Mouse (Mus musculus) midbrain, embryonic 15.5 days (tissue): ENCODE data around the gene Prkch. TPM values are rescaled to one million over a fixed set of nuclear protein-coding genes. Genes with fewer than 3 reads are reported as not detected.
"Not testable (repeated sequence)": the region's sequence is repeated elsewhere in the genome, so short reads cannot be mapped to it uniquely, and the experiment has no call there.

Experiments used
- ATAC-seq: fragments of 200-750 bp; cut with Nextera tagmentation; replicated peaks from 2 replicates; pipeline ENCODE4 v1.8.0; 2017; ENCODE audit warnings: moderate TSS enrichment
- H3K27ac ChIP-seq: fragments of 300-500 bp; sonication (generic); 2 replicates; pipeline ENCODE4 v1.5.1; 2015; ENCODE audit warnings: mild to moderate bottlenecking, inconsistent platforms
- H3K27me3 ChIP-seq: fragments of 300-500 bp; sonication (generic); replicated peaks from 2 replicates; pipeline ENCODE4 v1.6.1; 2015; ENCODE audit warnings: inconsistent platforms
- H3K36me3 ChIP-seq: fragments of 300-500 bp; sonication (generic); replicated peaks from 2 replicates; pipeline ENCODE4 v1.6.1; 2015; ENCODE audit warnings: inconsistent platforms
- H3K4me1 ChIP-seq: fragments of 300-500 bp; sonication (generic); 2 replicates; pipeline ENCODE4 v1.6.1; 2015; ENCODE audit warnings: inconsistent platforms
- H3K4me2 ChIP-seq: fragments of 300-500 bp; sonication (generic); 2 replicates; pipeline ENCODE4 v1.6.1; 2015; ENCODE audit warnings: inconsistent platforms, mild to moderate bottlenecking, moderate library complexity
- H3K4me3 ChIP-seq: fragments of 300-500 bp; sonication (generic); 2 replicates; pipeline ENCODE4 v1.5.1; 2015; ENCODE audit warnings: mild to moderate bottlenecking, inconsistent platforms
- H3K9ac ChIP-seq: fragments of 300-500 bp; sonication (generic); 2 replicates; pipeline ENCODE4 v1.6.1; 2015; ENCODE audit warnings: mild to moderate bottlenecking, inconsistent platforms
- H3K9me3 ChIP-seq: fragments of 300-500 bp; sonication (generic); 2 replicates; pipeline ENCODE4 v1.6.1; 2016; ENCODE audit warnings: inconsistent platforms
- WGBS: fragments of 180-500 bp; shearing (Covaris S2); methylation state at CpG from one replicate; pipeline ENCODE4 v1.1.7; 2015; ENCODE audit warnings: mixed read lengths; 5-methylcytosine and 5-hydroxymethylcytosine counted together
- polyA plus RNA-seq: library from polyadenylated mRNA; unstranded; fragments of >200 nt; fragmentation: Nextera tagmentation; extraction: Ambion mirVana; gene quantifications from 2 replicates; pipeline ENCODE4 v1.2.1, GENCODE M21; 2015

Gene Prkch
- polyA plus RNA-seq = 10.1 and 10.3 TPM in 2 replicates

- peak within 1 kb of the TSS; percentile 82 for H3K4me3 ChIP-seq
- peak within 1 kb of the TSS; percentile 77 for H3K9ac ChIP-seq
- no peaks in the 10 kb centered on the region for H3K9me3 ChIP-seq
- peak within 1 kb of the TSS; percentile 77 for H3K27ac ChIP-seq
- whole genome bisulfite sequencing = under 1% methylated on average over 51 of the region's 61 CpGs
- peaks cover 21% of the 10 kb centered on the region for H3K4me1 ChIP-seq
- H3K36me3 ChIP-seq = no peaks in the 10 kb centered on the region
- H3K27me3 ChIP-seq = peaks cover 15% of the 10 kb centered on the region
- peak; percentile 94 for ATAC-seq
- peak within 1 kb of the TSS; percentile 88 for H3K4me2 ChIP-seq
These were observed at the start of gene Prkch for GRCm38 (mm10) chr12:73584610-73585240. TSS of gene Prkch (plus strand) at chr12:73584796.

- WGBS = 32% methylated on average over 17 of the region's 17 CpGs
- no peak overlapping the region for H3K27ac ChIP-seq
- no peaks in the 10 kb centered on the region for H3K36me3 ChIP-seq
- peaks cover 12% of the 10 kb centered on the region for H3K27me3 ChIP-seq
- no peak for ATAC-seq
- H3K9me3 ChIP-seq = no peaks in the 10 kb centered on the region
- no peak overlapping the region for H3K9ac ChIP-seq
- no peak overlapping the region for H3K4me2 ChIP-seq
- no peaks in the 10 kb centered on the region for H3K4me1 ChIP-seq
- H3K4me3 ChIP-seq = no peak overlapping the region
These were observed 47.0 kb upstream of the Prkch start for GRCm38 (mm10) chr12:73537499-73538138.

- H3K4me3 ChIP-seq, H3K27ac ChIP-seq, H3K4me2 ChIP-seq, H3K9ac ChIP-seq, H3K9me3 ChIP-seq, H3K4me1 ChIP-seq, H3K36me3 ChIP-seq, ATAC-seq: not testable (repeated sequence)
- WGBS = 50% methylated on average over 3 of the region's 3 CpGs
- peaks cover 17% of the 10 kb centered on the region for H3K27me3 ChIP-seq
These were observed 46.5 kb upstream of the Prkch start for GRCm38 (mm10) chr12:73538139-73538508.

- Histone ChIP-seq H3K27me3 (peaks cover 24% of the 10 kb centered on the region), H3K4me3 (no peak overlapping the region), H3K4me2 (no peak overlapping the region), H3K27ac (no peak overlapping the region), H3K9ac (no peak overlapping the region), H3K36me3 (no peaks in the 10 kb centered on the region), H3K9me3 (no peaks in the 10 kb centered on the region), H3K4me1 (no peaks in the 10 kb centered on the region)
- no peak for ATAC-seq
- 33% methylated on average over 2 of the region's 2 CpGs for WGBS
These were observed 45.4 kb upstream of the Prkch start for GRCm38 (mm10) chr12:73539151-73539550.

GRCm38 (mm10) chr12:73540402-73540801 lies 44.2 kb upstream of the Prkch start:
- Histone ChIP-seq H3K27ac (no peak overlapping the region), H3K36me3 (no peaks in the 10 kb centered on the region), H3K4me1 (peaks cover 2% of the 10 kb centered on the region), H3K4me2 (no peak overlapping the region), H3K4me3 (no peak overlapping the region), H3K9ac (no peak overlapping the region), H3K27me3 (peaks cover 36% of the 10 kb centered on the region), H3K9me3 (no peaks in the 10 kb centered on the region)
- WGBS = 87% methylated on average over 2 of the region's 2 CpGs
- ATAC-seq = no peak

GRCm38 (mm10) chr12:73543191-73543590 lies 41.4 kb upstream of the Prkch start:
- H3K27ac ChIP-seq = no peak overlapping the region
- no peaks in the 10 kb centered on the region for H3K9me3 ChIP-seq
- ATAC-seq = no peak
- H3K27me3 ChIP-seq = peaks cover 64% of the 10 kb centered on the region
- no peak overlapping the region for H3K4me3 ChIP-seq
- 92% methylated on average over 5 of the region's 5 CpGs for WGBS
- peaks cover 13% of the 10 kb centered on the region for H3K4me1 ChIP-seq
- H3K4me2 ChIP-seq = no peak overlapping the region
- H3K36me3 ChIP-seq = no peaks in the 10 kb centered on the region
- no peak overlapping the region for H3K9ac ChIP-seq

GRCm38 (mm10) chr12:73544736-73545671 lies 39.6 kb upstream of the Prkch start:
- H3K4me1 ChIP-seq = peaks cover 13% of the 10 kb centered on the region
- H3K36me3 ChIP-seq = no peaks in the 10 kb centered on the region
- peak overlapping the region; percentile 37 for H3K4me3 ChIP-seq
- no peak overlapping the region for H3K27ac ChIP-seq
- ATAC-seq = 0 out of 2 replicates have a peak, but pooled peaks have one; percentile 20
- no peak overlapping the region for H3K9ac ChIP-seq
- peaks cover 80% of the 10 kb centered on the region for H3K27me3 ChIP-seq
- WGBS = 14% methylated on average over 48 of the region's 48 CpGs
- H3K4me2 ChIP-seq = peak overlapping the region; percentile 53
- no peaks in the 10 kb centered on the region for H3K9me3 ChIP-seq

GRCm38 (mm10) chr12:73545672-73546085 lies 38.9 kb upstream of the Prkch start:
- peak; percentile 52; the same call in 1 of the 2 replicates for ATAC-seq
- no peak overlapping the region for H3K27ac ChIP-seq
- H3K27me3 ChIP-seq = peaks cover 87% of the 10 kb centered on the region
- no peaks in the 10 kb centered on the region for H3K9me3 ChIP-seq
- H3K9ac ChIP-seq = peak overlapping the region; percentile 15; the same call in 1 of the 2 replicates
- H3K4me3 ChIP-seq = peak overlapping the region; percentile 37
- no peaks in the 10 kb centered on the region for H3K36me3 ChIP-seq
- WGBS = 2% methylated on average over 54 of the region's 55 CpGs
- peak overlapping the region; percentile 53 for H3K4me2 ChIP-seq
- peaks cover 13% of the 10 kb centered on the region for H3K4me1 ChIP-seq

GRCm38 (mm10) chr12:73546086-73546711 lies 38.4 kb upstream of the Prkch start, which contains the start of gene Tmem30b:
TSS of gene Tmem30b (minus strand) at chr12:73546392.
- H3K4me1 ChIP-seq = peaks cover 13% of the 10 kb centered on the region
- ATAC-seq = peak; percentile 65; the same call in 1 of the 2 replicates
- H3K9me3 ChIP-seq = no peaks in the 10 kb centered on the region
- no peak within 1 kb of the TSS for H3K27ac ChIP-seq
- peaks cover 88% of the 10 kb centered on the region for H3K27me3 ChIP-seq
- no peaks in the 10 kb centered on the region for H3K36me3 ChIP-seq
- peak within 1 kb of the TSS; percentile 53 for H3K4me2 ChIP-seq
- peak within 1 kb of the TSS; percentile 37 for H3K4me3 ChIP-seq
- peak within 1 kb of the TSS; percentile 15; the same call in 1 of the 2 replicates for H3K9ac ChIP-seq
- 3% methylated on average over 43 of the region's 61 CpGs for WGBS

GRCm38 (mm10) chr12:73547646-73548045 lies 37.0 kb upstream of the Prkch start:
- ATAC-seq = no peak

GRCm38 (mm10) chr12:73548259-73548658 lies 36.3 kb upstream of the Prkch start:
- peaks cover 13% of the 10 kb centered on the region for H3K4me1 ChIP-seq
- no peaks in the 10 kb centered on the region for H3K36me3 ChIP-seq
- H3K27ac ChIP-seq = no peak overlapping the region
- no peak overlapping the region for H3K4me2 ChIP-seq
- WGBS = 78% methylated on average over 8 of the region's 8 CpGs
- no peak overlapping the region for H3K9ac ChIP-seq
- H3K4me3 ChIP-seq = no peak overlapping the region
- ATAC-seq = no peak
- H3K9me3 ChIP-seq = no peaks in the 10 kb centered on the region
- H3K27me3 ChIP-seq = peaks cover 70% of the 10 kb centered on the region

More at GRCm38 (mm10) chr12:73547646-73548045, 37.0 kb upstream of the Prkch start:
- Histone ChIP-seq H3K9ac (no peak overlapping the region), H3K4me2 (no peak overlapping the region), H3K4me3 (no peak overlapping the region), H3K36me3 (no peaks in the 10 kb centered on the region), H3K27me3 (peaks cover 76% of the 10 kb centered on the region), H3K4me1 (peaks cover 13% of the 10 kb centered on the region), H3K27ac (no peak overlapping the region), H3K9me3 (no peaks in the 10 kb centered on the region)
- 39% methylated on average over 10 of the region's 10 CpGs for WGBS
